Mouse (Mus musculus) liver, embryonic 14 days (tissue): ENCODE data around the gene Raet1e. TPM values are rescaled to one million over a fixed set of nuclear protein-coding genes. Genes with fewer than 3 reads are reported as not detected.

Experiments used
- polyA plus RNA-seq: library from polyadenylated mRNA; depleted of rRNA; stranded (reverse); fragments of >200 nt; gene quantifications from 2 replicates; pipeline ENCODE4 v1.2.3, GENCODE M21; 2012; rRNA removed

The Raet1e gene
- 0.46 and 0.50 TPM in 2 replicates for polyA plus RNA-seq

DNA sequence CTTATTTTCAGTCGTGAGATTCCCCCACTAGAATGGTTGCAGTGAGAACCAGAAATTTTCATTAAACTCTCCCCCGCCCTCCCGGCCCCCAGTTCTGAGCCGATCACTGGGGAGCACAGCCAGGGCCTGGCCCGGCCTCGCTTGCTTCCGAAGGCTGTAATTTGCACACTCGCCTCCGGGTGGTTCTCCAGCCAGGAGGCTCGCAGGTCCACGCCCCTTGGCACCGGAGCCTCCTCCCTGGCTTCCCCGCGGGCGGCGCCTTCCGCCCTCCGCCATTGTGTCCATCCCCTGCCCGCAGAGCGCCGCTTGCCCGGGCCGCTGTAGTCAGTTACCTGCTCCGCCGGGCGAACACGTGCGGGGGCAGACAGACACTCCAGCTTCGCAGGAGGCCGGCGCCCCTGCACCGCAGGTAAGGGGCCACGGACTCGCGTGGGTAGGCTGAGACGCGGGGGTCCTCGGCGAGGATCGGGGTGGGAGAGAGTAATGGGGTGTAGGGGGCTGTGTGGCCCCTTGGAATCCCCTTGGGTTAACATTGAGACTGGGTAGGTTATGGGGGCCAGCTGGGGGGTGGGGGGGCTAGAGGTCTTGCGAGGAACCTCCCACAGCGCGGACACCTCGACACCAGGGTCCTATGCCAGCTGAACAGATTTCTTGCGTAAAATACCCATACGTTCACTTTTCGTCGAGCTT lies at the start of gene Raet1e, which contains the start of gene H60b:
Raet1e (plus strand) TSS at position 260 of the 690 bp plus-strand sequence.
H60b (plus strand) TSS at position 277 of the 690 bp plus-strand sequence.

DNA sequence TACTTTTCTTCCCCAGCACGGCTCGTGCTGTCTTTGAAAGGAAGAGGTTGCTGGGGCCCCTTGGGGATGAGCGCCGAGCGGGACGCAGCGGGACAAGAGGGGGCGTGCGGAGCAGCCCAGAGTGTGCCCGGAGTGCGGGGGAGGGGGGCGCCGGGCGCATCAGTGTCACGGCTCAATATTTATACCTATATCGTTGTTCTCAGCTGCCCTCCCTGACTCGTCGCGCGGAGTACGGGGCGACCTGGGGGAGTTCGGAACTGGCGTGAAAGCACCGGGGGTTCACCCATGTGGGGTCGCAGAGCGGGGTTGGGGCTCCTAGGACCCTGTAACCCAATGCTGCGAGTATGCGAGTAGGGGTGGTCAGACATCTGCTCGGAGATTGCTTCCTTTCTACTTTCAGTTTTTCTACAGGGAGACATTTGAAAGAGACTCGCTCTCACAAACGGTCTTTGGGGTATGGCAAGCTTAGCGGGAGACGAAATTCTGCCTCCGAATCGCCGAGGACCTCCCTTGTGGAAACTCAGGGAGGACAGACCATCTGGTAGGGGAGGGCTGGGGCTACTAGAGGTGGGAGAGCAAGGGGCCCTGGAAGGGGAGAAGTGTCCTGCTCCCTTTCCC lies 9.2 kb upstream of the Raet1e start, which contains the start of gene E030030I06Rik:
E030030I06Rik (minus strand) TSS at position 198 of the 618 bp plus-strand sequence.

DNA sequence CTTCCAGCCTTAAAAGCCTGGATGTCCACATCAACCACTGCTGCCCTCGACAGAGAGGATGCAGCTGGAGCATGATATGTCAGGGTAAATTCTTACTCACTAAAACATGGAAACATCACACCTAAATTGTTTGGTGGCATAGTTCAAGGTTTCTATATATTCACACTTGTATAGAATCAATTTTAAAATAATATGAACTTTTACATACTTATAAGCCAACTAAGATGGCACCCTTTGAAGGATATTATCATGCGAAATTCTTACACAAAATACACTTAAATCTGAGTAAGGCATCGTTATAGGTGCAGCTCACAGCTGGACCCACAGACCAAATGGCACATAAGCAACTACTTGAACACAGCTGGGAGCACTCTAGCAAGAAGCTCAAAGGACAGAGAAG lies 201.9 kb downstream of the Raet1e start, which contains the start of gene Raet1d:
Raet1d (plus strand) TSS at position 301 of the 400 bp plus-strand sequence.

Other genes starting within 250 kb of the Raet1e start
- not detected in 2 replicates for gene 4930444G20Rik, start 90.5 kb upstream of the Raet1e start, polyA plus RNA-seq
- 0.81 and 1.3 TPM in 2 replicates for gene E030030I06Rik, start 9.3 kb upstream of the Raet1e start, polyA plus RNA-seq
- 0.10 and 0.15 TPM in 2 replicates for gene H60b, start within 50 bp of the Raet1e start, polyA plus RNA-seq
- 2.8 and 3.2 TPM in 2 replicates for gene Raet1d, start 202.0 kb downstream of the Raet1e start, polyA plus RNA-seq